Mouse (Mus musculus): Measurements from ENCODE around the gene Zdhhc18. TPM values are rescaled to one million over a fixed set of nuclear protein-coding genes. Genes with fewer than 3 reads are reported as not detected.
A peak's percentile ranks its signal among the peaks of the same experiment; 100 is the strongest.

The Zdhhc18 gene
- polyA plus RNA-seq, 1 experiment: 38.5 TPM

- DNase-seq (ENCODE audit: extremely low spot score in 1 of 2, low spot score in 1 of 2): no peak
Observed at GRCm38 (mm10) chr4:133631769-133632411, 18.1 kb downstream of the Zdhhc18 start.

GRCm38 (mm10) chr4:133631071-133631768 lies 18.7 kb downstream of the Zdhhc18 start:
- DNase-seq (ENCODE audit: extremely low spot score in 1 of 2, low spot score in 1 of 2): no peak

GRCm38 (mm10) chr4:133630326-133630920 lies 19.5 kb downstream of the Zdhhc18 start:
- DNase-seq (ENCODE audit: extremely low spot score in 1 of 2, low spot score in 1 of 2): no peak

- no peak for DNase-seq (ENCODE audit: extremely low spot score in 1 of 2, low spot score in 1 of 2)
Observed at GRCm38 (mm10) chr4:133629191-133629590, 20.8 kb downstream of the Zdhhc18 start.

- DNase-seq (ENCODE audit: extremely low spot score in 1 of 2, low spot score in 1 of 2): no peak
Observed at GRCm38 (mm10) chr4:133628517-133628916, 21.4 kb downstream of the Zdhhc18 start.

- no peak for DNase-seq (ENCODE audit: extremely low spot score in 1 of 2, low spot score in 1 of 2)
Observed at GRCm38 (mm10) chr4:133627039-133627438, 22.9 kb downstream of the Zdhhc18 start.

- DNase-seq (ENCODE audit: extremely low spot score in 1 of 2, low spot score in 1 of 2): no peak
Observed at GRCm38 (mm10) chr4:133626621-133627020, 23.3 kb downstream of the Zdhhc18 start.

- DNase-seq (ENCODE audit: extremely low spot score in 1 of 2, low spot score in 1 of 2): no peak
Observed at GRCm38 (mm10) chr4:133626221-133626620, 23.7 kb downstream of the Zdhhc18 start.

- DNase-seq (ENCODE audit: extremely low spot score in 1 of 2, low spot score in 1 of 2): no peak
Observed at GRCm38 (mm10) chr4:133625621-133626071, 24.3 kb downstream of the Zdhhc18 start.

GRCm38 (mm10) chr4:133624830-133625229 lies 25.1 kb downstream of the Zdhhc18 start:
- DNase-seq (ENCODE audit: extremely low spot score in 1 of 2, low spot score in 1 of 2): no peak

GRCm38 (mm10) chr4:133622161-133622695 lies 27.7 kb downstream of the Zdhhc18 start:
- DNase-seq (ENCODE audit: extremely low spot score in 1 of 2, low spot score in 1 of 2): no peak

- DNase-seq (ENCODE audit: extremely low spot score in 1 of 2, low spot score in 1 of 2): no peak
Observed at GRCm38 (mm10) chr4:133620668-133621067, 29.3 kb downstream of the Zdhhc18 start.

- no peak for DNase-seq (ENCODE audit: extremely low spot score in 1 of 2, low spot score in 1 of 2)
Observed at GRCm38 (mm10) chr4:133619473-133620136, 30.3 kb downstream of the Zdhhc18 start.

- no peak for DNase-seq (ENCODE audit: extremely low spot score in 1 of 2, low spot score in 1 of 2)
Observed at GRCm38 (mm10) chr4:133617936-133618335, 32.0 kb downstream of the Zdhhc18 start.

- no peak for DNase-seq (ENCODE audit: extremely low spot score in 1 of 2, low spot score in 1 of 2)
Observed at GRCm38 (mm10) chr4:133615416-133615815, 34.5 kb downstream of the Zdhhc18 start.

GRCm38 (mm10) chr4:133614274-133614761 lies 35.6 kb downstream of the Zdhhc18 start:
- peak; percentile 78 to 86 for DNase-seq (ENCODE audit: extremely low spot score in 1 of 2, low spot score in 1 of 2)

GRCm38 (mm10) chr4:133613867-133614266 lies 36.1 kb downstream of the Zdhhc18 start:
- DNase-seq (ENCODE audit: extremely low spot score in 1 of 2, low spot score in 1 of 2): no peak

- no peak for DNase-seq (ENCODE audit: extremely low spot score in 1 of 2, low spot score in 1 of 2)
Observed at GRCm38 (mm10) chr4:133613026-133613425, 36.9 kb downstream of the Zdhhc18 start.

GRCm38 (mm10) chr4:133612416-133612815 lies 37.5 kb downstream of the Zdhhc18 start:
- no peak for DNase-seq (ENCODE audit: extremely low spot score in 1 of 2, low spot score in 1 of 2)

- DNase-seq (ENCODE audit: extremely low spot score in 1 of 2, low spot score in 1 of 2): no peak
Observed at GRCm38 (mm10) chr4:133611815-133612214, 38.1 kb downstream of the Zdhhc18 start.

- peak in 1 of 2 experiments; percentile 81 for DNase-seq (ENCODE audit: extremely low spot score in 1 of 2, low spot score in 1 of 2)
Observed at GRCm38 (mm10) chr4:133609719-133610118, 40.2 kb downstream of the Zdhhc18 start.
